Mouse (Mus musculus) hindbrain, embryonic 11.5 days (tissue): ENCODE measurements at regions not wholly inside any gene's neighbourhood (a gene's known extent, or its start where the extent isn't known, plus 50 kb on each side); places are given as distances from the start of the nearest gene placed in this dataset.

Experiments used
- ATAC-seq: fragments of 200-750 bp; cut with Nextera tagmentation; 2 replicates; pipeline ENCODE4 v1.8.0; 2017; ENCODE audit warnings: mild to moderate bottlenecking, moderate TSS enrichment, moderate library complexity; ENCODE audit not compliant: low FRiP score
- DNase-seq: peaks from one replicate; pipeline ENCODE4 v3.0.0-alpha.2; 2015; ENCODE audit warnings: low spot score
- H3K27ac ChIP-seq: fragments of 300-500 bp; sonication (generic); 2 replicates; pipeline ENCODE4 v1.5.1; 2014; ENCODE audit warnings: mild to moderate bottlenecking, low read depth, low read length
- H3K27me3 ChIP-seq: fragments of 300-500 bp; sonication (generic); 2 replicates; pipeline ENCODE4 v1.6.1; 2014; ENCODE audit warnings: mild to moderate bottlenecking, low read length, moderate library complexity, mixed read lengths; ENCODE audit not compliant: control insufficient read depth, insufficient read depth
- H3K36me3 ChIP-seq: fragments of 300-500 bp; sonication (generic); 2 replicates; pipeline ENCODE4 v1.6.1; 2014; ENCODE audit warnings: mild to moderate bottlenecking, low read length, moderate library complexity, mixed read lengths; ENCODE audit not compliant: control insufficient read depth, insufficient read depth
- H3K4me1 ChIP-seq: fragments of 300-500 bp; sonication (generic); replicated peaks from 2 replicates; pipeline ENCODE4 v1.6.1; 2014; ENCODE audit warnings: low read length, mixed read lengths; ENCODE audit not compliant: control insufficient read depth, insufficient read depth
- H3K4me2 ChIP-seq: fragments of 300-500 bp; sonication (generic); replicated peaks from 2 replicates; pipeline ENCODE4 v1.6.1; 2014; ENCODE audit warnings: mild to moderate bottlenecking, low read depth, low read length
- H3K4me3 ChIP-seq: fragments of 300-500 bp; sonication (generic); 2 replicates; pipeline ENCODE4 v1.5.1; 2014; ENCODE audit warnings: low read depth, low read length
- H3K9ac ChIP-seq: fragments of 300-500 bp; sonication (generic); 2 replicates; pipeline ENCODE4 v1.6.1; 2014; ENCODE audit warnings: low read depth, low read length
- H3K9me3 ChIP-seq: fragments of 300-500 bp; sonication (generic); 2 replicates; pipeline ENCODE4 v1.6.1; 2016; ENCODE audit warnings: low read length; ENCODE audit not compliant: control insufficient read depth
- WGBS: fragments of 180-500 bp; shearing (Covaris S2); extraction: QIAGEN DNeasy Blood & Tissue Kit; methylation state at CpG from one replicate; pipeline ENCODE4 v1.1.7; 2014; 5-methylcytosine and 5-hydroxymethylcytosine counted together

- no peak for DNase-seq
- no peak for ATAC-seq
- Histone ChIP-seq H3K4me3 (no peak overlapping the region), H3K27ac (no peak overlapping the region), H3K27me3 (no peaks in the 10 kb centered on the region), H3K36me3 (no peaks in the 10 kb centered on the region), H3K9me3 (no peaks in the 10 kb centered on the region), H3K9ac (no peak overlapping the region), H3K4me1 (no peaks in the 10 kb centered on the region), H3K4me2 (no peak overlapping the region)
- 90% methylated on average over 3 of the region's 3 CpGs for WGBS
Measured at GRCm38 (mm10) chr13:85459387-85459786, 170.5 kb upstream of the Rasa1 start.

GRCm38 (mm10) chr13:85458611-85459010 is 169.7 kb upstream of the Rasa1 start:
- no peaks in the 10 kb centered on the region for H3K9me3 ChIP-seq
- H3K4me2 ChIP-seq: no peak overlapping the region
- no peaks in the 10 kb centered on the region for H3K27me3 ChIP-seq
- no peaks in the 10 kb centered on the region for H3K36me3 ChIP-seq
- H3K4me1 ChIP-seq: no peaks in the 10 kb centered on the region
- ATAC-seq (no peak), DNase-seq (no peak)
- no peak overlapping the region for H3K4me3 ChIP-seq
- no peak overlapping the region for H3K27ac ChIP-seq
- no peak overlapping the region for H3K9ac ChIP-seq

DNA sequence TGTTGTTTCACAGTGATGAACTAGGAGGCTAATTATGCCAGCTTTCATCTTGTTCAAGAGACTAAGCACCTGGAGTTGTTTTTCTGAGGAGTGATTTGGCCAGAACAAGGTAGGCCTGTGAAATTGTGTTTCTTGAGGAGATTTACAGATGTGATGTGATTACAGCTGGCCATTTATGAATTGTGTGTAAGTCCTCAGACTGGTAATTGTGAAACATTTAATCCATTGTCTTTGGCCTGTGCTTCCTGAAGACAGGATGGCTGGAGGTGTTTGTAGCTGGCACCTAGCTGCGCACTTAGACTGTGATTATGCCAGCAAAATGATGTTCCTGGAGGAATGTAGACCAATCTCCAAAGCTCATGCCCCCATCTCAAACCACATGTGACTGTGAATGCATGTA is 150.7 kb upstream of the Rasa1 start:
- no peaks in the 10 kb centered on the region for H3K9me3 ChIP-seq
- H3K4me3 ChIP-seq: no peak overlapping the region
- no peak overlapping the region for H3K4me2 ChIP-seq
- H3K9ac ChIP-seq: no peak overlapping the region
- whole genome bisulfite sequencing: 93% methylated on average over 1 of the region's 1 CpGs
- no peaks in the 10 kb centered on the region for H3K36me3 ChIP-seq
- H3K27ac ChIP-seq: no peak overlapping the region
- no peaks in the 10 kb centered on the region for H3K27me3 ChIP-seq
- DNase-seq (no peak), ATAC-seq (no peak)
- H3K4me1 ChIP-seq: no peaks in the 10 kb centered on the region

DNA sequence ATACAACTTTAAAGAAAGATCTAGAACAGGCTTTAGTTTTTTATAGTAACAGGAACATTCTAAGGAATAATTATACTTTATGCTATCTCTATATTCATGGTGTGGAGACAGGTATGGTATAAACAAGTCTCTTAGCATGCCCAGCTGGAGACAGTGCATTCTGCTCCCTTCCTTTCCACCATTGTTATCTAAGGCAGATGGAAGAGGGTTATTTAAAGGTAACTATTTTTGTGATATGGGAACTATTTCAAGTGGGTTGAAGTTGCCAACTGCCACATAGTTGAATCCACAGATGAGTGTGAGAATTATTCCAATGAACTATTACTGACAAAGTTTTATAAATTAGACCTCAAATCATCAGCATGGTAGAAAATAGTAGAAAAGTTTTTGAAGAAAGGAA is 148.9 kb upstream of the Rasa1 start:
- DNase-seq (no peak), ATAC-seq (no peak)
- no peak overlapping the region for H3K27ac ChIP-seq
- no peaks in the 10 kb centered on the region for H3K9me3 ChIP-seq
- no peak overlapping the region for H3K4me3 ChIP-seq
- no peaks in the 10 kb centered on the region for H3K36me3 ChIP-seq
- H3K4me1 ChIP-seq: no peaks in the 10 kb centered on the region
- no peak overlapping the region for H3K9ac ChIP-seq
- H3K4me2 ChIP-seq: no peak overlapping the region
- H3K27me3 ChIP-seq: no peaks in the 10 kb centered on the region

GRCm38 (mm10) chr13:85437009-85437408 is 148.1 kb upstream of the Rasa1 start:
- ATAC-seq (no peak), DNase-seq (no peak)
- Histone ChIP-seq H3K27ac (no peak overlapping the region), H3K4me2 (no peak overlapping the region), H3K9ac (no peak overlapping the region), H3K27me3 (no peaks in the 10 kb centered on the region), H3K4me3 (no peak overlapping the region), H3K9me3 (no peaks in the 10 kb centered on the region), H3K4me1 (no peaks in the 10 kb centered on the region), H3K36me3 (no peaks in the 10 kb centered on the region)
- 87% methylated on average over 4 of the region's 4 CpGs for WGBS

- DNase-seq (no peak), ATAC-seq (no peak)
- no peak overlapping the region for H3K9ac ChIP-seq
- 86% methylated on average over 1 of the region's 1 CpGs for WGBS
- no peaks in the 10 kb centered on the region for H3K36me3 ChIP-seq
- no peaks in the 10 kb centered on the region for H3K4me1 ChIP-seq
- no peaks in the 10 kb centered on the region for H3K27me3 ChIP-seq
- no peaks in the 10 kb centered on the region for H3K9me3 ChIP-seq
- H3K27ac ChIP-seq: no peak overlapping the region
- no peak overlapping the region for H3K4me3 ChIP-seq
- H3K4me2 ChIP-seq: no peak overlapping the region
Measured at GRCm38 (mm10) chr13:85436254-85436653, 147.3 kb upstream of the Rasa1 start.

GRCm38 (mm10) chr13:85430821-85431220 is 141.9 kb upstream of the Rasa1 start:
- ATAC-seq: no peak
- Histone ChIP-seq H3K27ac (no peak overlapping the region), H3K36me3 (no peaks in the 10 kb centered on the region), H3K27me3 (no peaks in the 10 kb centered on the region), H3K4me2 (no peak overlapping the region), H3K4me1 (no peaks in the 10 kb centered on the region), H3K9me3 (no peaks in the 10 kb centered on the region), H3K4me3 (no peak overlapping the region), H3K9ac (no peak overlapping the region)
- 92% methylated on average over 2 of the region's 2 CpGs for WGBS
- no peak for DNase-seq

DNA sequence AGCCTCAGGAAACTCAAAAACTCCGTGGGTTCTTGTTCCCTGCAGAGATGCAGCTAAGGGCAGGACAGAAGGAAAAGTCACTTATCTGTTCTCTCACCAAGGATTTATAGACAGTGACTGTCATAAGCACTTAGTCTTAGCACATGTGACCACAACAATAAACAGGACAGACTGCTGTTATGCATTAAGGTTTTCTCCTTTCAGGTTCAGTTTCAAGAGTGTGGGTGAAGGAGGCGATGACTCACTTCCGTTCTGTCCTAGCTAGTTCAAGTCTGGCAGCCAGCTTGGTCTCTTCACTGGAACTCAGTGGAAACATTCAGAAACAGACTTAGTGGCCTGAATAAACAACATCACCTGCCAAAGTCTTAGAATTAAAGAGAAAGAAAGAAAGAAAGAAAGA is 141.1 kb upstream of the Rasa1 start:
- H3K9me3 ChIP-seq: no peaks in the 10 kb centered on the region
- no peak overlapping the region for H3K4me3 ChIP-seq
- H3K4me2 ChIP-seq: no peak overlapping the region
- WGBS: 82% methylated on average over 3 of the region's 3 CpGs
- no peak overlapping the region for H3K27ac ChIP-seq
- no peaks in the 10 kb centered on the region for H3K4me1 ChIP-seq
- no peaks in the 10 kb centered on the region for H3K36me3 ChIP-seq
- ATAC-seq: no peak
- H3K27me3 ChIP-seq: no peaks in the 10 kb centered on the region
- no peak overlapping the region for H3K9ac ChIP-seq
- DNase-seq: no peak

DNA sequence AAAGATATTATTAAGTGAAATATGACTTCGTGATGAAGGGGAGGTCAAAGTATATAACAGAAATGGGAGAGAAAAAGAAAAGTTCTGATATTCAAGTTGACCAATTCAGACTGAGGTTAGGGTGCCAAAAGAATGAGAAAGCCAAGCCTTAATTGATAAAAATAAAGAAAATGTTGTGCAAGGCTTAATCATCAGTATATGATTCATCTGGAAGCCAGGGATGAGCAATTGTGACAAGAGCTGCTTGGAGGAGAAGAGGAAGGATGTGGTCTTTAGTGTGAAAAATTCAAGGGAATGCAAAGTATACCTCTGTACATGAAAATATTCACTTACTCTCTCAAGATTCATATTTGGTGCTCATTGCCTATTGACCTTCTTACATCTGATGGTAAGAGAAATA is 129.7 kb upstream of the Rasa1 start:
- Histone ChIP-seq H3K27me3 (no peaks in the 10 kb centered on the region), H3K36me3 (no peaks in the 10 kb centered on the region), H3K27ac (no peak overlapping the region), H3K9me3 (no peaks in the 10 kb centered on the region), H3K4me3 (no peak overlapping the region), H3K4me2 (no peak overlapping the region), H3K4me1 (no peaks in the 10 kb centered on the region), H3K9ac (no peak overlapping the region)
- WGBS: 78% methylated on average over 1 of the region's 1 CpGs
- DNase-seq (no peak), ATAC-seq (no peak)
